Mouse (Mus musculus) brain, embryonic 14.5 days (tissue): Measurements from ENCODE around the gene Diras2.

Experiments used
- CTCF ChIP-seq: fragments of 200-500 bp; IDR thresholded peaks from 2 replicates; pipeline ENCODE4 v1.5.1; 2012; ENCODE audit warnings: inconsistent platforms, mild to moderate bottlenecking, moderate library complexity, borderline replicate concordance; ENCODE audit not compliant: insufficient read depth, insufficient read length; ENCODE audit errors: extremely low read depth
- POLR2A ChIP-seq: fragments of 200-500 bp; IDR thresholded peaks from 2 replicates; pipeline ENCODE4 v1.6.1; 2012; ENCODE audit warnings: mild to moderate bottlenecking, inconsistent platforms, borderline replicate concordance; ENCODE audit not compliant: poor library complexity, insufficient read depth, insufficient read length, severe bottlenecking; ENCODE audit errors: extremely low read depth

- TF ChIP-seq POLR2A: no peak
- no peak for TF ChIP-seq CTCF
These were observed 12.7 kb downstream of the Diras2 start for GRCm38 (mm10) chr13:52518377-52518776.
